Mouse (Mus musculus) liver, embryonic 16.5 days (tissue): ENCODE results near the gene Rabep1. TPM values are rescaled to one million over a fixed set of nuclear protein-coding genes. Genes with fewer than 3 reads are reported as not detected.

ENCODE experiments used
- ATAC-seq: fragments of 200-750 bp; cut with Nextera tagmentation; 2 replicates; pipeline ENCODE4 v1.8.0; 2017; ENCODE audit warnings: low read depth, mild to moderate bottlenecking, moderate number of reproducible peaks, moderate library complexity
- H3K27ac ChIP-seq: fragments of 300-500 bp; sonication (generic); 2 replicates; pipeline ENCODE4 v1.5.1; 2014; ENCODE audit warnings: mild to moderate bottlenecking, low read length
- H3K27me3 ChIP-seq: fragments of 300-500 bp; sonication (generic); 2 replicates; pipeline ENCODE4 v1.6.1; 2014; ENCODE audit warnings: low read depth, low read length, mixed read lengths; ENCODE audit not compliant: control insufficient read depth, insufficient read depth
- H3K36me3 ChIP-seq: fragments of 300-500 bp; sonication (generic); 2 replicates; pipeline ENCODE4 v1.6.1; 2014; ENCODE audit warnings: mild to moderate bottlenecking; ENCODE audit not compliant: control insufficient read depth, insufficient read depth
- H3K4me1 ChIP-seq: fragments of 300-500 bp; sonication (generic); 2 replicates; pipeline ENCODE4 v1.6.1; 2014; ENCODE audit warnings: low read depth, low read length, mixed read lengths; ENCODE audit not compliant: control insufficient read depth
- H3K4me2 ChIP-seq: fragments of 300-500 bp; sonication (generic); 2 replicates; pipeline ENCODE4 v1.6.1; 2014; ENCODE audit warnings: low read depth, low read length, mixed read lengths
- H3K4me3 ChIP-seq: fragments of 300-500 bp; sonication (generic); 2 replicates; pipeline ENCODE4 v1.5.1; 2014; ENCODE audit warnings: low read depth, mild to moderate bottlenecking, low read length
- H3K9ac ChIP-seq: fragments of 300-500 bp; sonication (generic); 2 replicates; pipeline ENCODE4 v1.6.1; 2014; ENCODE audit warnings: low read depth, low read length
- H3K9me3 ChIP-seq: fragments of 300-500 bp; sonication (generic); replicated peaks from 2 replicates; pipeline ENCODE4 v1.6.1; 2016; ENCODE audit warnings: low read length; ENCODE audit not compliant: control insufficient read depth
- WGBS: fragments of 180-500 bp; shearing (Covaris S2); extraction: QIAGEN DNeasy Blood & Tissue Kit; methylation state at CpG from one replicate; pipeline ENCODE4 v1.1.7; 2014; ENCODE audit not compliant: insufficient replicate concordance; 5-methylcytosine and 5-hydroxymethylcytosine counted together
- polyA plus RNA-seq: library from polyadenylated mRNA; unstranded; fragments of >200 nt; fragmentation: Nextera tagmentation; extraction: Ambion mirVana; gene quantifications from 2 replicates; pipeline ENCODE4 v1.2.1, GENCODE M21; 2015

Gene Rabep1
- polyA plus RNA-seq, 1 experiment from 2014 or later, result 11.8 TPM

GRCm38 (mm10) chr11:70944935-70945817 is 100.6 kb downstream of the Rabep1 start:
- Histone ChIP-seq H3K9ac (no peak overlapping the region), H3K36me3 (peaks cover 58% of the 10 kb centered on the region), H3K4me3 (no peak overlapping the region), H3K27ac (no peak overlapping the region), H3K9me3 (no peaks in the 10 kb centered on the region), H3K27me3 (no peaks in the 10 kb centered on the region), H3K4me1 (no peaks in the 10 kb centered on the region), H3K4me2 (no peak overlapping the region)
- no peak for ATAC-seq
- WGBS, result 71% methylated on average over 4 of the region's 4 CpGs

GRCm38 (mm10) chr11:70954711-70955110 is 110.1 kb downstream of the Rabep1 start:
- Histone ChIP-seq H3K36me3 (peaks cover 57% of the 10 kb centered on the region), H3K4me1 (no peaks in the 10 kb centered on the region), H3K9me3 (no peaks in the 10 kb centered on the region), H3K9ac (no peak overlapping the region), H3K4me2 (no peak overlapping the region), H3K27ac (no peak overlapping the region), H3K4me3 (no peak overlapping the region), H3K27me3 (no peaks in the 10 kb centered on the region)
- ATAC-seq, result no peak
- 85% methylated on average over 4 of the region's 4 CpGs for WGBS

- ATAC-seq, result peak; percentile 30; the same call in 1 of the 2 replicates
- Histone ChIP-seq H3K4me1 (no peaks in the 10 kb centered on the region; the same call in 1 of the 2 replicates), H3K27me3 (no peaks in the 10 kb centered on the region), H3K9ac (no peak overlapping the region), H3K36me3 (peaks cover 53% of the 10 kb centered on the region), H3K4me3 (no peak overlapping the region), H3K27ac (no peak overlapping the region), H3K4me2 (no peak overlapping the region), H3K9me3 (no peaks in the 10 kb centered on the region)
- 47% methylated on average over 5 of the region's 5 CpGs for WGBS
Observed at GRCm38 (mm10) chr11:70960786-70961554, 116.4 kb downstream of the Rabep1 start.

- no peak for ATAC-seq
- WGBS, result 82% methylated on average over 4 of the region's 4 CpGs
- peaks cover 34% of the 10 kb centered on the region for H3K36me3 ChIP-seq
- no peak overlapping the region for H3K27ac ChIP-seq
- no peak overlapping the region for H3K4me2 ChIP-seq
- no peak overlapping the region for H3K4me3 ChIP-seq
- no peaks in the 10 kb centered on the region for H3K27me3 ChIP-seq
- no peaks in the 10 kb centered on the region for H3K9me3 ChIP-seq
- no peak overlapping the region for H3K9ac ChIP-seq
- H3K4me1 ChIP-seq, result peaks cover 11% of the 10 kb centered on the region
Observed at GRCm38 (mm10) chr11:70964222-70964907, 119.8 kb downstream of the Rabep1 start.

GRCm38 (mm10) chr11:70969271-70969794 is 124.8 kb downstream of the Rabep1 start:
- no peak for ATAC-seq
- under 1% methylated on average over 25 of the region's 25 CpGs for WGBS
- Histone ChIP-seq H3K4me2 (peak overlapping the region; percentile 92), H3K9me3 (no peaks in the 10 kb centered on the region), H3K4me3 (peak overlapping the region; percentile 77), H3K9ac (peak overlapping the region; percentile 84), H3K27ac (peak overlapping the region; percentile 78), H3K36me3 (peaks cover 47% of the 10 kb centered on the region), H3K27me3 (no peaks in the 10 kb centered on the region), H3K4me1 (peaks cover 23% of the 10 kb centered on the region)

GRCm38 (mm10) chr11:70969821-70970559 is 125.4 kb downstream of the Rabep1 start, which contains the start of the genes Nup88 and Rpain:
Gene Nup88 (minus strand): TSS chr11:70969973.
Gene Rpain (plus strand): TSS chr11:70970213.
- H3K4me3 ChIP-seq, result peak within 1 kb of the TSS; percentile 77
- peak; percentile 92 for ATAC-seq
- peak within 1 kb of the TSS; percentile 92 for H3K4me2 ChIP-seq
- peaks cover 25% of the 10 kb centered on the region for H3K4me1 ChIP-seq
- H3K36me3 ChIP-seq, result peaks cover 47% of the 10 kb centered on the region
- WGBS, result under 1% methylated on average over 43 of the region's 43 CpGs
- H3K27ac ChIP-seq, result peak within 1 kb of the TSS; percentile 99
- no peaks in the 10 kb centered on the region for H3K27me3 ChIP-seq
- H3K9ac ChIP-seq, result peak within 1 kb of the TSS; percentile 84
- H3K9me3 ChIP-seq, result no peaks in the 10 kb centered on the region

GRCm38 (mm10) chr11:70970560-70971540 is 126.3 kb downstream of the Rabep1 start:
- peak overlapping the region; percentile 84 for H3K9ac ChIP-seq
- no peaks in the 10 kb centered on the region for H3K27me3 ChIP-seq
- H3K4me2 ChIP-seq, result peak overlapping the region; percentile 78
- WGBS, result 7% methylated on average over 24 of the region's 24 CpGs
- peak; percentile 59 for ATAC-seq
- no peaks in the 10 kb centered on the region for H3K9me3 ChIP-seq
- peak overlapping the region; percentile 99 for H3K27ac ChIP-seq
- H3K4me1 ChIP-seq, result peaks cover 25% of the 10 kb centered on the region
- H3K4me3 ChIP-seq, result peak overlapping the region; percentile 77
- peaks cover 52% of the 10 kb centered on the region for H3K36me3 ChIP-seq
